Mouse (Mus musculus) left cerebral cortex, adult 9 months (tissue): ENCODE data around the gene Olfml2b.

ENCODE experiments used
- DNase-seq, 2 experiments: peaks; one replicate each; pipeline ENCODE4 v3.0.0; 2022; ENCODE audit warnings: low spot score in 2 of 2

Olfml2b gene

DNA sequence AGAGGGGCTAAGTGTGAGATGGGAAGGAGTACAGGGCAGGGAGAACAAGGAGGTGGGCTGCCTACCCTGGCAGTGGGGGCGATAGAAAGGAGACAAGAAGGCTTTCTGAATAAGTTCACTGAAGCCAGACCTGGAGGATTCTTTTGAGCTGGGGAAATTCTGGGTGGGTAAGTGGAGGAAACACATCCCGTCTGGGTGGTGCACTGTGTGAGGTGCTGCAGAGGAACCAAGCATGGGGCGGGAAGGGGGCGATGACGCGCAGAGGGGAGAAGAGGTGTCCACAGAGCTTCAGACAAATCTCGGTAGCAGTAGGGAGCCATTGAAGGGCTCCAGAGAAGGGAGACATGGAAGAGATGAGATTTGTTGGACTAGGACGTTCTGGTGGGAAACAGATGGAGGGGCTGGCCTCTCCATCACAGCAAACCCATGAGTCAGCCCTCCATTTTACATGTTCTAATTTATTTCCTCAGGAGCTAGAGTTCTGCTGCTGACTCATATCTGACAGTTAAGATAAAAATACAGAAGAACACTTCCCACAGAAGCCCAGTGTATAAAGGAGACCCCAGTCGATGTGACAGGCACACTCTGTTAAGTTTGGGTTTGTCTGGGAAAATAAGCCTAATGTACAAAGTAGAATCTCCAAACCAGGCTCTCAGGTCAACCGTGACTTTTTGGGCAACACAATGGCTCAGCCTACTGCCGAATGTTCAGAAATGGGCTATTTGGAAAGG lies 87.7 kb downstream of the Olfml2b start:
- DNase-seq: peak; percentile 35 to 48
